Mouse (Mus musculus) frontal cortex, adult 2 months (tissue): ENCODE measurements around the gene Nkg7. TPM values are rescaled to one million over a fixed set of nuclear protein-coding genes. Genes with fewer than 3 reads are reported as not detected.

Source experiments
- DNase-seq, 2 experiments: peaks; one replicate each; pipeline ENCODE4 v3.0.0; 2022; ENCODE audit warnings: low spot score in 1 of 2; ENCODE audit errors: extremely low spot score in 1 of 2
- polyA plus RNA-seq: library from polyadenylated mRNA; depleted of rRNA; stranded (reverse); fragments of >200 nt; gene quantifications from 2 replicates; pipeline ENCODE4 v1.2.3, GENCODE M21; 2012

Nkg7 gene
- polyA plus RNA-seq, 1 experiment = 0.20 TPM

DNA sequence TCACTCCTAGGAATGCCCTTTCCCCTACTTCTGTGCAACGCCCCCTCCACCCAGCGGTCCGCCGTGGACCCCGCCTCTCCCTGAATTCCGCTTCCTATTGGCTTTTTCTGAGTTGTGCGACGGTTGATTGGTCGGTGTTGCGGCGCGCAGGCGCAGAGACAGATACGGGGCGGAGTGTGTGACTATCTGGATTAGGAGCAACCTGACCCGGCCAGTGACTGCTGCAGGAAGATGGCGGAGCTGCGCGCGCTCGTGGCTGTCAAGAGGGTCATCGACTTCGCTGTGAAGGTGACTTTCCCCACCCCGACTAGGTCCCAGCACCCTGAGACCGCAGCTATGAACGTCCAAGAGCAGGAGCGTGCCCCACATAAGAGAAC is 7.0 kb downstream of the Nkg7 start, which contains the start of the genes Etfb and Gm45233:
Gene Etfb (plus strand): TSS at position 167 of the 377 bp plus-strand sequence.
Gene Gm45233 (plus strand): TSS at position 212 of the 377 bp plus-strand sequence.
- DNase-seq = peak; percentile 92 to 96

DNA sequence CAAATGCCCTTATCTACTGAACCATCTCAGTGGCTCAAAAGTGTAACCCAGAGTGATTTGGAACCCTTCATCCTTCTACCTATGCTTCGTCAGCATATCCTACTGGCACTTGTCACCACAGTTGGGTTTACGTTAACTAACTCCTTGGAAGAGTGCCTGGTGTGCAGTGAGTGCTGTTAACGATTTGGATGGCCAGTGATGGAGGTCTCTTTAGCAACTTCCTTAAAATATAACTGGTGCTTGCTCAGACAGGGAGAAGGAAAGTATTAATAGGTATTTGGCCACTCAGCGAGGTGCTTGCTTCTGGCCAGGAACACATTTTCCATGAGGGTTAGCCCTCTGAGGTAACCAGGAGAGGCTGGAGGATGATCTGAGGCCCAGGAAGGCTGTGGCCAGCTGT is 10.9 kb downstream of the Nkg7 start:
- DNase-seq = no peak

DNA sequence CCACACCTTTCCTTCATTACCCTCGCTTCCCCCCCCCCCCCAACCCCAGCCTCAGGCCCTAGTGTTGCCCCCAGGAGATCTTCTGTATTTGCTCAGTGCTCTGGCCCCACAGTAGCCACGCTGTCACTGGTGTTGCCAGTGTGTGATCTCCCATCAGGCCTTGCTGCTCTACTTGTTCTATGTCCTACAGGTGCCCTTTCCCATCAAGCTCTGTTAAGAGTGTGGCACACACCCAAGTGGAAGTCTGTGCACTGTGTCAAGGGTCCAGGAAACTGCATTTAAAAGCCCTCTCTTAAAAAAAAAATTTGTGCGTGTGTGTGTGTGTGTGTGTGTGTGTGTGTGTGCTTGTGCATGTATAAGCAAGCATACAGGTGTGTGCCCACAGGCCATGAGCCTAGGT is 11.4 kb downstream of the Nkg7 start:
- no peak for DNase-seq

DNA sequence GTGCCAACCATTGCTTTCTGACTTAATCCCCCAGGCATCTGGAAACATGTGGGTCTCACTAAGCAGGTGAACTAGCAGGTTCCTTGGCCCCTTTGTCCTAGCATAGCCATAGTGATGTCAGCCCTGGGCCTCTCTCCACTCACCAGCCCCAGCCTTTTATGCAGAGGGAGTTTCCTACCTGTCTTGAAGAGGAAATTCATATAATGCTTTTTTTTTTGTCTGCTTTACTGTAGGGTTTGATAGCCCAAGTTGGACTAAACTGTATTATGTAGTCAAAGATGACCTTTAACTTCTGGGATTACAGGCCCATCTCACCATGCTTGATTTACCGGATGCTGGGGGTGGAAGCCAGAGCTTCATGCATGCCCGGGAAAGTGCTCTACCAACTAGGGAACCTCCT is 12.9 kb downstream of the Nkg7 start:
- DNase-seq = no peak

DNA sequence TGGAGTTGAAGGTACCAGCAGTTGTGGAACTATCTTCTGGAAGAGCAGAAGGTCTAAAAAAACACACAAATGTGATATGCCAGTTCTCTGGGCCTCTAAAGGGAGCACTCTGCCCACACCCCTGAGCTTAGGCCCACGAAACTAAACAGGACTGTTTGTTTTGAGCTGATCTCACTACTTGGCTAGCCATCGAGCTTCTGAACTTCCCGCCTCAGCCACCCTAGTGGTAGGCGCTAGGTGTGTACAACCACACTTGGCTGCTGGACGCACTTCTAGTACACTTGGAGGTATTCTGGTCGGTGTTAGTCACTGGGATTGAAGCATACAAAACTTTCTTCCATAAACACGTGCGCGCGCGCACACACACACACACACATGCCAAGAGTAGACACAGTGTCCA is 14.9 kb downstream of the Nkg7 start:
- DNase-seq = no peak

DNA sequence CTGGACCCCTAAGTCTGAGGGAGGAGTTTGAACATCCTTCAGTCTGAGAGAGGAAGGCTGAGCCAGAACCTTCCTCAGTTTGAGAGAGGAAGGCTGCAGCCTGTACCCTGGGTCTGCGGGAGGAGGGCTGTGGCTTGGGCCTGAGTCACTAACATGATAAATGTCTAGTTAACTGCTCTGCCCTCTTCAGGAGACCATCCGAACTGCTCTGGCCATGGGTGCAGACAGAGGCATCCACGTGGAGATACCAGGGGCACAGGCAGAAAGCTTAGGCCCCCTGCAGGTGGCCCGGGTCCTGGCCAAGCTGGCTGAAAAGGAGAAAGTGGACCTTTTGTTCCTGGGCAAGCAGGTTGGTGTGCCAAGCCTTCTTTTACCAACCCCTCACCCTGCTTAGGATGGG is 15.7 kb downstream of the Nkg7 start:
- DNase-seq = no peak

DNA sequence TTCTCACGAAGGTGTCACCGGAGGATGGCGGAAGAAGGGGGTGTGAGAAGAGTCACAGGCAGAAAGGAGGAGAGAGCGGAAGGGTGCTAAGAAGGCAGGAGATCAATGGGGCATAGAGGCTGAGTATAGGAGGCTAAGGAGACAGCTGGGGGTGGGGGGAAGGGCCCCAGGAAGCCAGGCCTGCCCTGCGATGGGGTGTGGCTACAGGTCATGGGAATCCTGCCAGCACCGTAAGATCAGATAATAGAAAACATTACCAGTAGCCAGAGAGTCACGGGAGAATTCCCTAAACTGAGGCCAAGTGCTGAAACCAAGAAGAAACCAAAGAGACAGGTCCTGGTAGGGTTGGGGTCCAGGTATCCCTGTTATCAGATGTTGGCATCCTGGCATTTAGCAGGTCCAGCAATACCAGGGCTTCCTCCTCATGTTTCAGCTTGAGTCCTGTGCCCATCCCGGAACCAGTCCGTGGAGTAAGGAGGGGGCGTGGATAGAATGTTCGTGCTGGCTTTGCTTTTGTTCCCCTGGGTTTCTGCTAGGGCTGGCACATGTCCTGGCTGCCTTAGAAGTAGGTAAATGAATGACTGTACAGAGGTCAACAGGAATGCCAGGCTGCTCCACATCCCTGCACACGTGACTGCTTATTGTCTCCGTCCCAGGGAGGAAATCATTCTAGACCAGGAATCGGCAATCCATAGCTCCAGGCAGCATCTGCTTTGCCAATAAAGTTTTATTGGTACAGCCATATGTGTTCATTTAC is 16.9 kb downstream of the Nkg7 start:
- DNase-seq = no peak

DNA sequence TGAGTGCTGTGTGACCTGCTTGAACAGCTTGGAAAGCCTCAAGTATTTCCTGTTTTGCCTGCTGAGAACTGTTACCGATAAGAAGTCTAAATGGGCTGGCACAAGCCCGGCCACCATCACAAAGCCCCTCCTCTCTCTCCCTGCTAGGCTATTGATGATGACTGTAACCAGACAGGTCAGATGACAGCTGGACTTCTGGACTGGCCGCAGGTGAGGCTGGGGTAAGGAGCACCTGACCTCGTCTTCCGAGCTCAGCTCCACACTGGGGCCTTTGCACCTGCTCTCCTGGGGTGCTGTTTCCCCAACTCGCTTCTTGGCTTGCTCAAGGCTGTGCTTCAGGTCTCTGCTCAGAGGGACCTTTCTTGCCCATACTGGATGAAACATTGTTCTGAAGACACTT is 17.5 kb downstream of the Nkg7 start:
- DNase-seq = no peak

DNA sequence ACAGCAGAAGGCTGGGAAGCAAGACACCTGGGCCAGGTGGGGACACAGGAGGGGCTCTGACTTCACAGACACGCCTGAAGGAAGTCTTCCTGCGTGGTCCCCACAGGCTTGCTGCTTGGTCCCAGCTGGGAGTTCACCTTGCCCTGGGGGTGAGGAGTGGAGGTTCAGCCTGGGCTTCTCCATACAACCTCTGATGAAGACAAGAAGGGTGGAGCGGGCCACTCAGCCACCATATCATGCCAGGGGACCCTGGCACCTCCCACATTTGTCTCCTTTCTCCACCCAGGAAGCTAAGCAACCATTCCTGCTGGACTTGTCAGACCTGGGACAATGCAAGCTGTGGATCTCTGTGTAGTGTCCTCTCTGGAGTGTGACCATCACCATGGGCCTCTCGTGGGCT is 26.0 kb downstream of the Nkg7 start, which contains the start of gene Vsig10l:
Gene Vsig10l (plus strand): TSS at position 301 of the 400 bp plus-strand sequence.
- DNase-seq = no peak

DNA sequence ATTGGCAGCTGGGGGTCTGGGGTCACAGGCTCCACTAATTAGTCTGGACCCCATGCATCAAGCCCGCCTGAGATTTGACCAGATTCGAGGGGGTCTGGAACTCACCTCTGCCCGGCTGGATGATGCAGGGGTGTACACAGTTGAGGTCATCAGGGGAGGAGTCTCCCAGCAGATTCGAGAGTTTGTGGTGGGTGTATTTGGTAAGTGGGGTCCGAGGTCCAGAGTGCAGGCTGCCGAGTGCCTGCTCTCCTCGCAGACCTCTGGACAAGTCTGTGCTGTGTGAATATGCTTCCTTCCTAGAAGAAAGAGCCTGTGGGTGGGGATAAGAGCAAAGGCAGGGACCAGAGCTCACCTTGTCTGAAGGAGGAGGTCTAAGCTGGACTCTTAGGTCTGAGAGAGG is 27.1 kb downstream of the Nkg7 start:
- DNase-seq = no peak

DNA sequence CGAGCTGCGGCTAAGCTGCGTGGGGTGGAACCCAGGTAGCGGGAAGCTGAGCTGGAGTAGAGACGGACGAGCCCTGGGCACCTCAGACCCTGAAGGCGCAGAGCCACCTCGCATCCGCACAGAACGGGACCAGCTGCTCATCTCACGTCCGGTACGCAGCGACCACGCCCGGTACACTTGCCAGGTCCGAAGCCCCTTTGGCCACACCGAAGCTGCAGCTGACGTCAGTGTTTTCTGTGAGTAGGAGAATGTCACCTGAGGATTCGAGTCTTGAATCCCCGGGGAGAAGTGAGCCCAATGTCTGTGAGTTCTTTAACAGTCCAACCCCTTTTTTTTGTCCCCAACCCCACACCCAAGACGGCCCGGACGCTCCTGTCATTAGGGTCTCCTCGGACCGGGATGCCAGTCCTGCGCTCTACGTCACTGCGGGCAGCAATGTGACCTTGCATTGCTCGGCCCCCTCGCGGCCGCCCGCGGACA is 28.0 kb downstream of the Nkg7 start:
- no peak for DNase-seq

DNA sequence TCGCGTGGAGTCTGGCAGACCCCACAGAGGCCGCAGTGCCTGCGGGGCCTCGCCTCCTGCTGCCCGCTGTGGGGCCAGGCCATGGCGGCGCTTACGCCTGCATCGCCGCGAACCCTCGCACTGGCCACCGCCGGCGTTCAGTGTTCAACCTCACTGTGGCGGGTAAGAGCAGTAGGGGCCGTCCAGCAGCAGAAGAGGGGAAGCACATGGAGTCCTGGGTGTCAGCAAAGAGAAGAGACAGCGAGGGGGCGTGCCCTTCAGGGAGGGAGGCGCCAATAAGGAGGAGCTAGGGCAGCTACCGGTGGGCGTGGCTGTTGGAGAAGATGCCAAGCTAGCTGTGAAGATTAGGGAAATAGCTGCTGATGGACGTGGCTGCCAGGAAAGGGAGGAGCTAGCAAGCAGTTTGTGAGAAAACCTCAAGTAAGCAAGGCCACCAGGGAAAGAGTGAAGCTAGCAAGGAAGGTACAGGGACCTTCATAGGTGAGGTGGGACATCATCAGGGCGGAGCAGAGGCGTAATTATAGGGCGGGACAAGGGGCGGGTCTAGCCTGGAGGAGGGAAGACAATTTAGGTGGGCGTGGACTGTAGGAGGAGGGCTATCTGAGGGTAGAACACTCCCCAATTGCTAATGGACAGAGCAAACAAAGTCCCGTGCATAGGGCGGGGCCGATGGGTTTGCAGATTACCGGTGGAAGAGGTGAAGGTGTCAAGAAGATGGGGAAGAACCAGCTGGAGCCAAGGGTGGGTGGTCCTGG is 28.6 kb downstream of the Nkg7 start:
- DNase-seq = peak; percentile 56 to 74

DNA sequence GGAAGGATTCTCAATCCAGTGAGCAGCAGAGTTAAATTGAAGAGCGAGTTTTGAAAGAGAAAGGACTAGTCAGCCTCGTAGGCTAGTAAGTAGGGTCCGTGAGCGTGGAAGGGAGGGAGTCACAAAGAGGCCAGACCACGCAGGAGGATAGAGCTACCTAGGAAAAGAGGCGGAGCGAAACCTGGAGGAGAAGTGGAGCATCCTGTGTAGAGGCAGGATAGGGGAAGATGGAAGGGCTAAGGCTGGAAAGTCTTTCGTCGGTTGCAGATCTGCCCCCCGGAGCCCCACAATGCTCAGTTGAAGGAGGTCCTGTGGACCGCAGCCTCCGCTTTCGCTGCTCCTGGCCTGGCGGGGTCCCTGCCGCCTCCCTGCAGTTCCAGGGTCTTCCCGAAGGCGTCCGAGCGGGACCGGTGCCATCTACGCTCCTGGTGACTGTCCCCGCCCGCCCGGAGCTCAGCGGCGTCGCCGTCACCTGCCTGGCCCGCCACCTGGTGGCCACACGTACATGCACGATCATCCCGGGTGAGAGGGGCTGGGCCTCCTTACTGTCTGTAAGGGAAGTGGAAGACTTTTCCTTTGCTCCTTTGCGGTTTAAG is 29.3 kb downstream of the Nkg7 start:
- DNase-seq = peak; percentile 33 to 83

DNA sequence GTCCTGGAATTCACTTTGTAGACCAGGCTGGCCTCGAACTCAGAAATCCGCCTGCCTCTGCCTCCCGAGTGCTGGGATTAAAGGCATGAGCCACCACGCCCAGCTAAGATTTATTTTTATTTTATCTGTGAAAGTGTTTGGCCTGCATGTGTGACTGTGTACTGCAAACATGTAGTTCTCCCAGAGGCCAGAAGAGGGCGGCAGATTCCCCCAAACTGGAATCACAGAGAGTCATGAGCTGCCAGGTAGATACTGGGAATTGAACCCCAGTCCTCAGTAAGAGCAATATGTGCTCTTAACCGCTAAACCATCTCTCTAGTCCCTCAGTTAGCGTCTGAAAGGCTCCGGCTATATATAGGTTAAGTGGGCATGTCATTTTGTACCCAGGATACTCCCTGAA is 33.5 kb downstream of the Nkg7 start:
- DNase-seq = peak in 1 of 2 experiments; percentile 50

DNA sequence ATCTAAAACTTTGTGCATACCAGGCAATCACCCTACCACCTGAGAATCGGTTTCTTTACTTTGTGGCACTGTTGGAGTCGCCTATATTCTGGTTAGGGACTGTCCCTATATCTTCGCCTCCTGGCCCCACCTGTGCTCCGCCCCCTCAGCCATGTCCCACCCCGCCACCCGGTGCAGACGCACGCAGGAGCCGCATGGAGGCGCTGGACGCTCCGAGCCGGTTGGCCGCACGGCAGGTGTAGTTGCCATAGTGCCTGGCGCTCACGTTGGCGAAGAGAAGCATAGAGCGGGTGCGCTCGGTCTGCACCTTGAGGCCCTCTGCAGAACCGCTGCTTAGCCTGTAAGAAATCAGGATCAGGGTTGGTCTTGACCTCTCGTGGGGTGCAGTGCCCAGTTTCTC is 38.8 kb downstream of the Nkg7 start:
- no peak for DNase-seq

DNA sequence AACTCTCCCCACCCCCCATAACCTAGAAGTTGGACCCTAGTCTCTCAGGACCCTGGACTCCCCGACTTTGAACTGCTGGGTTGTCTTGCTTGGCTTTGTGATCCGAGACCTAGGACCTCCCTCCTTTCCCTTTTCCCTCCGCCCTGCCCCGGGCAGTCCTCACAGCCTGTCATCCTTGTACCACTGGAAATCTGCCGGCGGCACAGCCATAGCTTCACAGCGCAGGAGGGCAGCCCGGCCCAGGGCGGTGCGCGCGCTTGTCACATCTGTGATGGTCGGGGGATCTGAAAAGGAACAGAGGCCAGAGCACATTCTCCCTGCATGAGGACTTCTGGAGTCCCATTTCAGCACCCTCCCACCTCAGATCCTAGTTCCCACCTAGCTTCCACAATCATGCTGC is 39.5 kb downstream of the Nkg7 start:
- no peak for DNase-seq

DNA sequence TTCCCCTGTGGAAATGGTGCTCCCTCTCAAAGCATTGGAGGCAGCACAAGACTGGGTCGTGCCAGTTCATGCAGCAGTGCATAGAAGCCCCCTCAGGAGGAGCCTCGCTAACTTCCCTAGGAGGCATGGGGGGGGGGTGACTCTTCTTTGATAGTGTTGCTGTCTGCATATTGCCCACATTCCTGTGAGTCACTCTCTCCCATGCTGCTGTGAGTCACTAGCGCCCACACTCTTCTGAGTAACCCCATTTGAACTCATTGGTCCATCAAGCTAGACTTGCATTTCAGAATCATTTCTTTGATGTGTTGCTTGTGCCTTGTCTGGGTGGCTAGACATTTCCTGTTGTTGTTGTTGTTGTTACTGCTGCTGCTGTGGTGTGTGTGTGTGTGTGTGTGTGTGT is 44.3 kb downstream of the Nkg7 start:
- peak; percentile 82 for DNase-seq

DNA sequence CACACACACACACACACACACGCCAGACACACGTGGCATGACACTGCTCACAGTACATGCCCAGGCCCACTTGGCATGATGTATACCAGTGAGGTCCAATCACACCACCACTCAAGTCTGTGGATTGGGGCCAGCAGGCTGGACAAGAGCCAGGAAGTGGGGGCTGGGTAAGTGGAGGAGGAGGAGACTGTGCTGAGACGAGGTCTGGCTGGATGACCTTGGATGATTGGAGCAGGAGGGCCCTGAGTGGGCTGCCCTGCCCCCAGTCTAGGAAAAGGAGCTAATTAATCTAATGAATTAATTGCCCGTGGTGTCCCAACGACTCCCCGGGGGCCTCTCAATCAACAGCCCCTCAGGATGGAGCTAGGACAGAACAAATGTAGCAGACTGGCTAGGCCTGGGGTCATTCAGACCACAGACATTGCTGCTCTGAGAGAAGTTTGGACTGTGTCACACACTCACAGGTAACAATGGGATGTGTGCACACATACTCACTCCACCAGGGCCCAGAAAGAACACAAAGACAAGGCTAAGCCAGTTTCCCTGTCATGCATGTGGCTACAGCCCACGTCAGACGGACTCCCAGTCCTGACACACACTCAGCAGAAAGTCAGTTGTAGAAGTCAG is 45.3 kb downstream of the Nkg7 start:
- DNase-seq = no peak

DNA sequence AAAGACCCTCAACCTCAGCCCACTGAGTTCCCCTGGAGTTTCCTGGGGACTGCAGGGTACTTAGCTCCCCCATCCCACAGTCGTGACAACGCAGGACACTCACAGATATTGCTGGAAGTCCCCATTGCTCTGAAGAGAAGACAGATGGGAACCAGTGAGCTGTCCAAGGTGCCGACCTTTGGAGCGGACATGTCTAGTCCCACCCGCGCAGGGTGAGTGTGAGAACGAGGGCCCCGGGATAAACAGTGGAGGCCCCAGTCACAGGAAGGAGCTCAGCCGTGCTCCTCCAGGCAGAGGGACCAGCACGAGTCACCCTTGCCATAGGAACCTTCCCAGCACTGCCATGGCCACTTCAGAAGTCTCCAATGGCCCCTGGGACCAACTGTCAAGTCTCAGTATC is 46.4 kb downstream of the Nkg7 start:
- no peak for DNase-seq
